Mouse (Mus musculus) liver, adult 10 weeks (tissue): Measurements from ENCODE around the gene Gpam. TPM values are rescaled to one million over a fixed set of nuclear protein-coding genes. Genes with fewer than 3 reads are reported as not detected.

Experiments
- polyA plus RNA-seq: library from polyadenylated mRNA; stranded (reverse); fragments of 350-450 nt; fragmentation: Illumina TruSeq; extraction: RNeasy Lipid Tissue Mini Kit (QIAGEN cat#74804); gene quantifications from one replicate; pipeline ENCODE4 v1.2.3, GENCODE M21; 2014; ENCODE audit warnings: low read depth, low replicate concordance

Gene Gpam
- polyA plus RNA-seq, result 73.1 TPM

DNA sequence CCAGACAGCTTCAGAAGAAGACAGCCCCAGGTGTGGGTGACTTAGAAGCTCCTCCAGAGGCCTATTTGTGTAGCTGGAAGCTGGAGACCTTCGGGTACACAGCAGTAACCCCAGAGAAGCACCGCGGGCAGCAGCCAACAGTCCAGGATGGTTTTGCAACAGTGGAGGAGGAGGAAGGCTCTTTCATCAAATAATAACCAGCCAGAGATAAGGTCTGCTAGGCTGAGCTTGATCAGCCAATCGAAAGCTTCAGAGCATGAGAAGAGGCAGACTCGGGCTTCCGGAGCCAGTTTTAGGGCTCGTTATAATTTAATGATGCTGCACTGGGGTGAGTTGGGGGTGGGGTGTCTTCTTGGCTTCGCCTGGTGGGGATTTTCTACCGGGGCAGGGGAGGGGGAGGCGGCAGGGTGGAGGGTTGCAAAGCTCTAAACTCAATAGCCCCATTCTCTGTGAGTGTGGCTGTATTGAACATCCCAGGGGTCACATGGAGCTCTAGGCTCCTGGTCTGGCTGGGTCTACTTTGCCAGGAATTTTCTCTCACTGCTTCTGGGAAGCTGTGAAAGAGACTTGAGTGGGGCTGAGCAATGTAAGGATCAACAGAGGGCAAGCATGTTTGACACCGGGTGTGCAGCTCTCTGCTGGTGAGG, at the start of gene Gpam:
Gpam (minus strand) TSS at position 167 of the 647 bp plus-strand sequence.

Other genes with a start within 250 kb of the Gpam start
- gene Tectb, start 53.5 kb upstream of the Gpam start, polyA plus RNA-seq, result not detected
- gene Gucy2g, start 114.0 kb upstream of the Gpam start, polyA plus RNA-seq, result not detected
- 644 TPM for gene Acsl5, start 124.7 kb upstream of the Gpam start, polyA plus RNA-seq
- gene Zdhhc6, start 188.8 kb upstream of the Gpam start, polyA plus RNA-seq, result 93.2 TPM
- 8.9 TPM for gene Vti1a, start 189.1 kb upstream of the Gpam start, polyA plus RNA-seq